Mouse (Mus musculus): Measurements from ENCODE around the gene Atp5l. TPM values are rescaled to one million over a fixed set of nuclear protein-coding genes. Genes with fewer than 3 reads are reported as not detected.

The Atp5l gene
- polyA plus RNA-seq, 1 experiment from 2014 or later = 606 TPM

DNA sequence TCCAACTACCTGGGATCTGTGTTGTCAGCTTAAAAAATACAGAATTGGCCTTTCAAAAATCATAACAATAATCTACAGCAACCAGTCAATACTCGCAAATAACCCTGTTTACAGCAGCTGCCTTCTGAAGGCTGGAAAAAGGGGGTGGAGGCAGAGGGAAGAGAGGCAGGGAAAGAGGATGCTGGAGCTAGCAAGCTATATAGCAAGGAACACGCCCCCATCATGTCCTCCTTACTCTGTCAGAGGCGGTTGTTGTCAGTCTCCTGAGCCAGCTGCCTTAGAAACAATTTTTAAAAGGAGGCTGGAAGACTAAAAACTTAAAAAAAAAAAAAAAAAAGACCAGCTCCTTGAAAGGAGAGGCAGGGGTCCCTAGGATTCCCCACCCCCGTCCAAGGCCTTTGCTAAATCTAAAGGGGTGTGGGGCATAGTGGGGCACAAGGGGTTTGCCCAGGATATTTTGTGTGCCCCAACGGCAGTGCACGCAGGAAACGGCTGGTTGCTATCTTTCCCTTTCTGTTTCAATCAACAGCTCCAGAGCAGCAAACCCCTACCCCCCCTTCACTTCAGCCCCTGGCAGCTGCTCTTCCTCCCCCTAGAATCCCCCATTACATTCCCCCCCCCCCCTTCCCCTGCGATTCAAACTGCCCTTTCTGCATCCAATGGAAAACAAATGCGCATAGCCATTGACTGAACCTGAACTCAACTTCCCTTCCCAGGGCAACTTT, 41.6 kb downstream of the Atp5l start:
- H3K27ac ChIP-seq (ENCODE audit: low read depth, low read length) = peak overlapping the region; percentile 99; the same call in 1 of the 2 replicates
- no peak for ATAC-seq (ENCODE audit: low FRiP score)
- H3K27me3 ChIP-seq (ENCODE audit: control insufficient read depth, insufficient read depth, low read length) = no peaks in the 10 kb centered on the region
- H3K4me2 ChIP-seq (replicated peaks; ENCODE audit: low read depth, low read length) = peak overlapping the region; percentile 91
- peak; percentile 25 for DNase-seq (ENCODE audit: low spot score)
- H3K36me3 ChIP-seq (ENCODE audit: control insufficient read depth, insufficient read depth, low read length) = no peaks in the 10 kb centered on the region; the same call in 1 of the 2 replicates
- peaks cover 5% of the 10 kb centered on the region; the same call in 1 of the 2 replicates for H3K4me1 ChIP-seq (replicated peaks; ENCODE audit: control insufficient read depth, insufficient read depth, low read length)
- no peaks in the 10 kb centered on the region for H3K9me3 ChIP-seq (ENCODE audit: control insufficient read depth, low read length)
- H3K4me3 ChIP-seq (ENCODE audit: low read depth, low read length) = peak overlapping the region; percentile 99
- WGBS = 29% methylated on average over 9 of the region's 9 CpGs
- peak overlapping the region; percentile 98 for H3K9ac ChIP-seq (ENCODE audit: low read depth, low read length)

DNA sequence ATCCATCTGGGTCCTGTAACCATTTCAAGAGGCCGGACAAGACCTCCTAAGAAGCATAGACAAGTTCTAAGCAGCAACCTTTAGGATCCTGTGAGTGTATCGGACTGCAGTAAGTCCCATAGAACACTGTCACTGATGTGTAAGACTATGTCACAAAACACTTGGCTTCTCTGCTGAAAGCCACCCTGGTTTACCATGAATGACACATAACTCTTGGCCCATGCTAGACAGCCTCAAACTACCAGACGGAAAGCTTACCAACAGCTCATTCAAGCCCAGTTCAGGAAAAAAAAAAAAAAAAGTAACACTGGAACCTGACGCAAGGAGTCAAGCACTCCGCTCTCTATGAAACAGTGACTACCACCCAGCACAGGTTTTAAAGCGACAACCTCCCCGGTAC, 42.9 kb downstream of the Atp5l start:
- DNase-seq (ENCODE audit: low spot score) = no peak

DNA sequence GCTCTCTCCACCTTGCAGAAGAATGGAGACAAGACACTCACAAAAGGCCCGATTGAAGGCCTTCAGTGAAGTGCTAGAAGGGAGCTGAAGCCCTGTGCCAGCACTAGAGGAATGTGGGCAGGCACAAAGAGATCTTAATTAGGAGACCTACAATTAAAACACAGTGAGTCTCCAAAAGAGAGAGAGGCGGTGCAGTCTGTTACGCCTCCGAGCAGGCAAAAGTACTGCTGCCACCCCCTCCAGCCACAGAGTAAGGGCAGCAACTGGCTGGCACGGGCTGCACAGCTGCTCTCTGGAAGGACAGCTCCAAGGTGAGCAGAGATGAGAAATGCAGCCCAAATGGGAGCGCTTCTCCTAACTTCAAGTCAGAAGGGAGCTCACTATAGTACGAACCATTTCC, 45.1 kb downstream of the Atp5l start:
- Histone ChIP-seq H3K27ac (ENCODE audit: low read depth, low read length) (no peak overlapping the region), H3K36me3 (ENCODE audit: control insufficient read depth, insufficient read depth, low read length) (no peaks in the 10 kb centered on the region; the same call in 1 of the 2 replicates), H3K4me2 (replicated peaks; ENCODE audit: low read depth, low read length) (no peak overlapping the region), H3K9ac (ENCODE audit: low read depth, low read length) (no peak overlapping the region), H3K4me3 (ENCODE audit: low read depth, low read length) (no peak overlapping the region), H3K9me3 (ENCODE audit: control insufficient read depth, low read length) (no peaks in the 10 kb centered on the region), H3K27me3 (ENCODE audit: control insufficient read depth, insufficient read depth, low read length) (no peaks in the 10 kb centered on the region), H3K4me1 (replicated peaks; ENCODE audit: control insufficient read depth, insufficient read depth, low read length) (peaks cover 5% of the 10 kb centered on the region; the same call in 1 of the 2 replicates)
- ATAC-seq (ENCODE audit: low FRiP score) = no peak
- no peak for DNase-seq (ENCODE audit: low spot score)
- WGBS = 63% methylated on average over 7 of the region's 7 CpGs

More for the DNA sequence above, 42.9 kb downstream of the Atp5l start:
- H3K4me2 ChIP-seq (replicated peaks; ENCODE audit: low read depth, low read length) = no peak overlapping the region
- H3K9ac ChIP-seq (ENCODE audit: low read depth, low read length) = no peak overlapping the region
- no peaks in the 10 kb centered on the region; the same call in 1 of the 2 replicates for H3K36me3 ChIP-seq (ENCODE audit: control insufficient read depth, insufficient read depth, low read length)
- no peak overlapping the region for H3K4me3 ChIP-seq (ENCODE audit: low read depth, low read length)
- 93% methylated on average over 7 of the region's 7 CpGs for WGBS
- H3K4me1 ChIP-seq (replicated peaks; ENCODE audit: control insufficient read depth, insufficient read depth, low read length) = peaks cover 5% of the 10 kb centered on the region; the same call in 1 of the 2 replicates
- no peak overlapping the region for H3K27ac ChIP-seq (ENCODE audit: low read depth, low read length)
- no peak for ATAC-seq (ENCODE audit: low FRiP score)
- no peaks in the 10 kb centered on the region for H3K27me3 ChIP-seq (ENCODE audit: control insufficient read depth, insufficient read depth, low read length)
- H3K9me3 ChIP-seq (ENCODE audit: control insufficient read depth, low read length) = no peaks in the 10 kb centered on the region

DNA sequence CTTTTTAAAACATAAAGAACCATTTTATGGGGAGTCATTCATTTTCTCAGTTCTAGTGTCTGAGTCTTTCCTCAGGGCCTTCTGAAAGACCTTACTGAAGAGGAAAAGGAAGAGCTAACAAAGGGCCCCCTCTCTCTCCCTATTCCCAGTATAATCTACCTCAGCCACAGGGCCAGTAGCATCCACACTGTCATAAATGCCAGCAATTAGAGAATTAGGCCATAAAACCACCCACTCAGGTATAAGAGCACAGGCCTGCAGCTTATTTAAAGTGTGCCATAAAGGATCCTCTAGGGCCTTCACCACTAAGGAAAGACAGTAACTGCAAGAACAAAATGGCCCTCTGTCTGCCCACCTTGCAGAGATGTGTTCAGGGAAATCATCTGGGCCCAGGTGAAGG, 46.3 kb downstream of the Atp5l start:
- H3K27ac ChIP-seq (ENCODE audit: low read depth, low read length) = no peak overlapping the region
- ATAC-seq (ENCODE audit: low FRiP score) (no peak), DNase-seq (ENCODE audit: low spot score) (no peak)
- no peaks in the 10 kb centered on the region for H3K27me3 ChIP-seq (ENCODE audit: control insufficient read depth, insufficient read depth, low read length)
- H3K4me3 ChIP-seq (ENCODE audit: low read depth, low read length) = no peak overlapping the region
- no peaks in the 10 kb centered on the region for H3K9me3 ChIP-seq (ENCODE audit: control insufficient read depth, low read length)
- H3K4me2 ChIP-seq (replicated peaks; ENCODE audit: low read depth, low read length) = no peak overlapping the region
- H3K36me3 ChIP-seq (ENCODE audit: control insufficient read depth, insufficient read depth, low read length) = no peaks in the 10 kb centered on the region; the same call in 1 of the 2 replicates
- 0 out of 2 replicates have a peak, but pooled peaks cover 2% of the 10 kb centered on the region for H3K4me1 ChIP-seq (replicated peaks; ENCODE audit: control insufficient read depth, insufficient read depth, low read length)
- no peak overlapping the region for H3K9ac ChIP-seq (ENCODE audit: low read depth, low read length)

DNA sequence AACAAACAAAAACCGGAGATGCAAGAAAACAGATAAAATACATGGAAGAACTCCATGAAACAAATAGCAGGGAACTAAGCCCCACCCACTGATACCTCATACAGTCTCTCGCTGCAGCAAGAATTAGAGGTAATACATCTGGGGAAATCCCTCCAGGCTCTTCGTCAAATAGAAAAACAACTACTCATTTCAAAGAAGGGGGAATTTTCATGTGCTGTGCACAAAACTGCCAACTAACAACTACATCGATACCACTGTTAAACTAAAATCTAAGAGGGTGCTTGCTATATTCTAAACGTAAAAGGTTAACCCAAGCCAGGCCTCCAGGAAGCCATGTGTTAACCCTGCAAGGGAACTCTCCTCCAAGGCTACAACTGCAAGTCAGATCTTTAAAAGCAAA, 46.9 kb downstream of the Atp5l start:
- Histone ChIP-seq H3K4me3 (ENCODE audit: low read depth, low read length) (no peak overlapping the region), H3K27me3 (ENCODE audit: control insufficient read depth, insufficient read depth, low read length) (no peaks in the 10 kb centered on the region), H3K27ac (ENCODE audit: low read depth, low read length) (no peak overlapping the region), H3K4me2 (replicated peaks; ENCODE audit: low read depth, low read length) (no peak overlapping the region), H3K36me3 (ENCODE audit: control insufficient read depth, insufficient read depth, low read length) (no peaks in the 10 kb centered on the region; the same call in 1 of the 2 replicates), H3K4me1 (replicated peaks; ENCODE audit: control insufficient read depth, insufficient read depth, low read length) (0 out of 2 replicates have a peak, but pooled peaks cover 2% of the 10 kb centered on the region), H3K9ac (ENCODE audit: low read depth, low read length) (no peak overlapping the region), H3K9me3 (ENCODE audit: control insufficient read depth, low read length) (no peaks in the 10 kb centered on the region)
- DNase-seq (ENCODE audit: low spot score) (no peak), ATAC-seq (ENCODE audit: low FRiP score) (no peak)
- WGBS = 87% methylated on average over 5 of the region's 5 CpGs

DNA sequence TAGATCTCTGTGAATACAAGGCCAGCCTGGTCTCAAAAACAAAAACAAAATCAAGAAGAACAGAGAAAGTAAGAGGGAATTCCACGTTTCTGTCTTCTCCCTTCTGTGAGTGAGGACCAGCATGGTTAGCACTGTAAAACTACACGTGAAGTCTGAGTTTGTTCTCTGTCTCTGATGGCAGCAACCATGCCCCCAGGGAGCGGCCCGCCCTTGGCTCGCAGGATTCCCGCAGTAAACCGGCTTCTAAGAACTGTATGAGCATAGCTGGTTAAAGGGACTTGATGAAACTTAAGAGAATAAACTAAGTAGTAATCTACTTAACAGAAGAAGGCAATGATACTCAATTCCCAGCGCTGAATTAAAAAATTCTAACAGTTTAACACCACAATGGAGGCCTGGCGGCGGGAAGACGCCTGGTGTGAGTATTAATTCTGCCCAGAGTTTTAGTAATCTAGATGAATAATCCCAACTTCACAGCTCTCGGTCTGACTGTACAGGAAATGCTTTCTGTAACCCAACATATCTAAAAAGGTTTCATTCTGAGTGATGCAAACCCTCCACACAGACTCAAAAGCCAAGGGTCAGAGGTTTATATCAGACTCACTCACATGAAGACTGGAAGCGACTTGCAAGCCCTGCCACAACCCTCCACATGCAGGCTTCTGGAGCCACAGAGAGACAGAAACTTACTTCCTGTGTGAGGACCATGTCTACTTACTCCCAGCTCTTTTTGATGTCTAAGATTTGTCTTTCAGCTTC, 52.0 kb downstream of the Atp5l start:
- Histone ChIP-seq H3K4me3 (ENCODE audit: low read depth, low read length) (no peak overlapping the region), H3K9me3 (ENCODE audit: control insufficient read depth, low read length) (no peaks in the 10 kb centered on the region), H3K27ac (ENCODE audit: low read depth, low read length) (no peak overlapping the region), H3K36me3 (ENCODE audit: control insufficient read depth, insufficient read depth, low read length) (peaks cover 3% of the 10 kb centered on the region), H3K4me2 (replicated peaks; ENCODE audit: low read depth, low read length) (no peak overlapping the region), H3K4me1 (replicated peaks; ENCODE audit: control insufficient read depth, insufficient read depth, low read length) (no peaks in the 10 kb centered on the region), H3K9ac (ENCODE audit: low read depth, low read length) (no peak overlapping the region), H3K27me3 (ENCODE audit: control insufficient read depth, insufficient read depth, low read length) (no peaks in the 10 kb centered on the region)
- 88% methylated on average over 13 of the region's 13 CpGs for WGBS
- DNase-seq (ENCODE audit: low spot score) = no peak
- no peak for ATAC-seq (ENCODE audit: low FRiP score)

DNA sequence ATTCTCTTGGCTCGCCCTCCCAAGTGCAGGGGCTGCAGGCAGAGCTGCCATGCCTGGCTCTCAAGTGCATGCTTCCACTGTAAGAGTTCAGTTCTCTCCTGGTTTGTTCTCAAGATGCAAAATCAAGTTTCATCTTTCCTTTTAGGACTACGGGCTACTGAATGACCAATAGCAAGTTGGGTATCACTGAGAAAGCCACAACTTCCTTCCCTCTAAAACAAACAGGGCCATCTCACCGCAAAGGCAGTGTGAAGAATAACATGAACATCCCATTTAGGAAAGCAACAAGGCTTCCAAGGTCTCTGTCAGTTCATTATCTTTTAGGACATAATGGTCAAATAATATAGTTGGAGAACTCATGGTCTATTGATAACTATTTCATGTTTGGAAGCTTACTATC, 52.9 kb downstream of the Atp5l start:
- DNase-seq (ENCODE audit: low spot score) (no peak), ATAC-seq (ENCODE audit: low FRiP score) (no peak)
- Histone ChIP-seq H3K4me3 (ENCODE audit: low read depth, low read length) (no peak overlapping the region), H3K27me3 (ENCODE audit: control insufficient read depth, insufficient read depth, low read length) (no peaks in the 10 kb centered on the region), H3K9ac (ENCODE audit: low read depth, low read length) (no peak overlapping the region), H3K27ac (ENCODE audit: low read depth, low read length) (no peak overlapping the region), H3K36me3 (ENCODE audit: control insufficient read depth, insufficient read depth, low read length) (peaks cover 3% of the 10 kb centered on the region), H3K4me1 (replicated peaks; ENCODE audit: control insufficient read depth, insufficient read depth, low read length) (no peaks in the 10 kb centered on the region), H3K9me3 (ENCODE audit: control insufficient read depth, low read length) (no peaks in the 10 kb centered on the region), H3K4me2 (replicated peaks; ENCODE audit: low read depth, low read length) (no peak overlapping the region)
- WGBS = 93% methylated on average over 3 of the region's 3 CpGs

DNA sequence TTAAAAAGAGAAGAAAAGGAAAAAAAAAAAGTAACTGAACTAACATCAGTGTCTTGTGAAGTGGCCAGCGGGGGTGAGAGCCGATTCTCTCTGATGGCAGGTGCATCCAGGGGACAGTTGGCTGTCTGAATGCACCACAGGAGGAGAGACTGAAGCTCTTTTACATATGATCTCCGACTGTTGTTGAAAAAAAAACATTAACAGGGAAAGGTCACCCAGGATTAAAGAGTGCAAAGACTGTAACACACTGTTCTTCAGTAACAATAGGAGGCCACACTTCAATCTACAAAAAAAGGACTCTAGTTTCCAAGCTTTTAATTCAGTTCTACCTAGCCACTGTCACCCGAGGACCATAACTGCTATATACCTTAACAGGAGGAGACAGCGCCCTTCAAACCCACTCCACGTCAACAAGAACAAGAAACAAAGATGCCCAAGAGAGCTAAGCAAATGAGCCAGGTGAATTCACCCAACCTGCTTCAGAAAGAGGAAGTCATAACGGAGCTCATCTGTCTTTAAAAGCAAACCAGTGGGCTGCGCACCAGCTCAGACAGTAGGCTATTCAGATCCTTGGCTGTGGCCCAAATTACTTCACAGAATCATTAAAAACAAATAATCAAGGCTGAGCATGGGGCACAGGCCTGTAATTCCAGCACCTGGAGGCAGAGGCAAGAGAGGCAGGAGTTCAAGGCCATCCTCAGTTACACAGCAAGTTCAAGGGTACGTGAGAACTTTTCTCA, 53.9 kb downstream of the Atp5l start:
- WGBS = 78% methylated on average over 9 of the region's 9 CpGs
- H3K36me3 ChIP-seq (ENCODE audit: control insufficient read depth, insufficient read depth, low read length) = peaks cover 3% of the 10 kb centered on the region
- no peaks in the 10 kb centered on the region for H3K9me3 ChIP-seq (ENCODE audit: control insufficient read depth, low read length)
- ATAC-seq (ENCODE audit: low FRiP score) = no peak
- no peak overlapping the region for H3K4me3 ChIP-seq (ENCODE audit: low read depth, low read length)
- no peaks in the 10 kb centered on the region for H3K27me3 ChIP-seq (ENCODE audit: control insufficient read depth, insufficient read depth, low read length)
- H3K9ac ChIP-seq (ENCODE audit: low read depth, low read length) = no peak overlapping the region
- DNase-seq (ENCODE audit: low spot score) = no peak
- H3K27ac ChIP-seq (ENCODE audit: low read depth, low read length) = no peak overlapping the region
- H3K4me2 ChIP-seq (replicated peaks; ENCODE audit: low read depth, low read length) = no peak overlapping the region
- H3K4me1 ChIP-seq (replicated peaks; ENCODE audit: control insufficient read depth, insufficient read depth, low read length) = no peaks in the 10 kb centered on the region
